Mouse (Mus musculus): Measurements from ENCODE around the gene Ltbp4.

The Ltbp4 gene

DNA sequence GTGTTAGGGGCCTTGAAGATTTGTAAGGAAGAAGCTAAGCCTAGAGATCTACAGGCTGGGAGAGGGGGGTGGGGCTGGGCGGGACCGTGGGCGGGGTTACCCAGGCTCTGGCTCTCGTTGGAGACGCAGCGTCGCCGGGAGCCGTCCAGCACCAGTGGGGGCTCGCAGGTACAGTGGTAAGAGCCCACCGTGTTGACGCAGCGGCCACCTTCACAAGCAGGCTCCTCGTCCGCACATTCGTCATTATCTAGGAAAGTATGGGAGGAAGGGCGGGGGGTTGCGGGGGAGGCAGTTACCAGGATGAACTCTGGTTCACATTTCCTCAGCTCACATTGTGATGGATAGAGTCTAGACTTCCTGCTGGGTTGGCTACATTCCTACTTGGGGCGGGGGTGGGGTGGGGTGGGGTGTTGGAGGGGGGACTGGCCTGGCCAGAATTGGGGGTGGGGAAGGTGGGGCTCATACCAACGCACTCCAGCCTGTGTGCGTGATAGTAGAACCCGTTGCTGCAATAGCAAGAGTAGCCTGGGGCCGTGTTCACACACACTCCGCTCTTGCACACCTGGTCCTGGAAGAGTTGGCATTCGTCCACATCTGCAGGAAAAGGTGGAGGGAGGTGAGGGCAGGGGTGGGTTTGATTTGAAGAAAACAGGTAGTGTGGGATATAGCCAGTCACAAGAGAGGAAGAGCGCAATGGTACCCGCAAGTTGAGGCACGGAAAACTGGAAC lies 28.5 kb downstream of the Ltbp4 start:
- in situ Hi-C loops (cut with MboI; ENCODE audit: unreplicated experiment in 2 of 2), result loop anchor here in 1 of 2 experiments (10.0 kb wide), 1 partner anchor 534 kb away; no protein-coding TSS in a partner anchor

DNA sequence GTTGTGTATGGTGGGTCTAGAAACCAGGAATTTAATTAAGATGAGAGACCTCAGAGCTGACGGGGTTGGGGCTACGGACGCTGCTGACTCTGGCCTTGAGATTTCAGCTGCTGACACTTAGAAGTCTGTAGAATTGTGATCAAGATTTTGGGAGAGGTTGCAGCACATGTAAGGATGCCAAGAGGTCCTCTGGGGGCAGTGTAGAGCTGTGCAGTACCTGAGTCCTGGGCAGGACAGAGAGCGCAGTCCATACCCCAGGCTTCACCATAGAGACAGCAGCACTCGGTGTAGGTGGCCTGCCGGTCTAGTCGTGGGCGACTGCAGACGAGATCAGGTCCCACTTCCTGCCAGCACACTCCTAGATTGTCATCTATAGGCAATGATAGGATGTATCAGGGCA lies 29.9 kb downstream of the Ltbp4 start:
- in situ Hi-C loops (cut with MboI; ENCODE audit: unreplicated experiment in 2 of 2), result loop anchor here in 1 of 2 experiments (10.0 kb wide), 1 partner anchor 533 kb away; no protein-coding TSS in a partner anchor

DNA sequence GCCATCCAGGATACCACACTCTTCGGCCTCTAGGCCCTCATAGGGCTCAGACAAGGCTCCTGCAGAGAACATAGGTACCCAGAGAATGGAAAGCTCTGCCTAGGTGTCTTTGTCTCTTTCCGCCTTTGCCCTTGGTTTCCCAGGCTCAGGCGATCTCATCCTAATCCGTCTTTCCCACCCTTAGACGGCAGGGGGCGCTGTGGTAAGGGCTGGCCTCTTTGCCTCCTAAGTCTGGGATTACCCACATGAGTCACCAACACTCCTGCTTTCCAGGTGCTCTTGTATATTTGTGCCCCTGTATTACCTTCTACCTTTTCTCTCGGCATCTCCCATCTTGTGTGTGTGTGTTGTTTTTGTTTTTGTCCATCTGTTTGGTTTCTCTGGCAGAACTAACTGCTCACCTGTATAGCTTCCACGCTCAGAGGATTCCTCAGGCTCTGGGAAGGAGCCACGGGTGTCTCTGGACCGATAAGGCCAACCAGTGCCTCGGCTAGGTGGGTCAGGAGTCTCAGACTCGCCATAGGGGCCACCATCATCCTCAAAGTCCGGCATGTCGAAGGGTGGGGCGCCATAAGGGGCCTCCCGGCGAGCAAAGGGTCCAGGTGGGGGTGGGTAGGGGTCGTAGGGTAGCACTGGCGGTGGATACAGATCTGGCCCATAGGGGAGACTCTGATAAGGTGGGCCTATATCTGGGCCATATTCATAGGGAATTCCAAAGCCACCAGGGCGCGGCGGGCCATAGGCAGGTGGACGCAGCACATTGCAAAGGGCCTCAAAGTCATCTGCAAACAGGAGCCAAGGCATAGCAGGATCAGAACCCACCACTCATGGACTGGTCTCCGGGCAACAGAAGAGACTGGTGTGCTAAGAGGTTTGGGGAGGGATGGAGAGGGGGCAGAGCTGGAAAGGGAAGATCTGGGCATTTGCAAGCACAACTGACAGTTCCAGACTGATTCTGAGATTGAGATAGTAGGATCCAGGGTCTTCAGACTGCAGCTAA lies 31.0 kb downstream of the Ltbp4 start:
- in situ Hi-C loops (cut with MboI; ENCODE audit: unreplicated experiment in 2 of 2), result loop anchor here in 1 of 2 experiments (10.0 kb wide), 1 partner anchor 532 kb away; no protein-coding TSS in a partner anchor

DNA sequence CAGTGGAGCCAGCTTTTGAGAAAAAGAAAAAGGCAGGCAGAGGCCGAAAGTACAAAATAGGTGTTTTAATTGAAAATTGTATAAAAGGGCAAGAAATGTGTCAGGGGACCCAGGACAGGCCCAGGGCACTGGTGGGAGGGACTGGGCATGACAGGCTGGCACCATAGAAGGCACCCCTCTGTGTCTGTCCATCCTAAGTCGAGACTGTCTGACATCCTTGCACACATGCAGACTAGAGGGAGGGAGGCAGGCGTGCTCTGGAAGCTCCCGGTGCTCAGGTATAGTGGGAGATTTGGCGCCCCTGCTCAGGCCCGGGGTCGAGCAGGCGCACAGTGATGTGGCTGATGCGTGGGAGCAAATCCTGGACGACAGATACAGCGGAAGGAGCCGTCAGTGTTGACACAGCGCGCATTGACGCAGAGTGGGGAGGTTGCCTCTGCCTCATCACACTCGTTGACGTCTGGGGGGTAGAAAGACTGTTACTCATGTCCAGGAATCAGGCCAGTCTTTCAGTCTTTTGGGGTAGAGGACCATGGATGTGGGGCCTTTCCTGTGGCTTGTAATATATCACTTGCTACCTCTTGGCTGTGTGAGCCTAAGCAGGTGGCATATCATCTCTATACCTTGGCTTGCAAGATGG lies 32.3 kb downstream of the Ltbp4 start:
- in situ Hi-C loops (cut with MboI; ENCODE audit: unreplicated experiment in 2 of 2), result loop anchor here in 1 of 2 experiments (10.0 kb wide), 1 partner anchor 530 kb away; no protein-coding TSS in a partner anchor

DNA sequence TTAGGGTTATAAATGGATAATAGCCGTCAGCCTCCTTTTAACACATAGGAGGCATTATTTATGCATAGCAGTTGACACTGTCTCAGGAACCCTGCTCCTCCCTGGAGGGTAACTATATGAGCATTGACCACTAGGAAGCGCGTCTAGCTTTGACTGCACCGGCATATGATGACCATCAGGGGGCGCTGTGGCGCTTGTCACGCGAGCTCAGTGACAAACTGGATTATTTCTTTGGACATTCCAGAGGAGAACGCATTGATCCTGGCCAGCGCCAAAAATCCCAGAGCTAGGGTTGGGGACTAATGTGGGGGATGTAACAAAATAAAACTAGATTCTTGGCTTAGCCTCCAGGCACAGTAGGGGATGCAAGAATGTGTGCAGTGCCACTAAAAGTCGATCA lies 35.3 kb downstream of the Ltbp4 start:
- in situ Hi-C loops (cut with MboI; ENCODE audit: unreplicated experiment in 2 of 2), result loop anchor here in 1 of 2 experiments (10.0 kb wide), 1 partner anchor 527 kb away; no protein-coding TSS in a partner anchor

DNA sequence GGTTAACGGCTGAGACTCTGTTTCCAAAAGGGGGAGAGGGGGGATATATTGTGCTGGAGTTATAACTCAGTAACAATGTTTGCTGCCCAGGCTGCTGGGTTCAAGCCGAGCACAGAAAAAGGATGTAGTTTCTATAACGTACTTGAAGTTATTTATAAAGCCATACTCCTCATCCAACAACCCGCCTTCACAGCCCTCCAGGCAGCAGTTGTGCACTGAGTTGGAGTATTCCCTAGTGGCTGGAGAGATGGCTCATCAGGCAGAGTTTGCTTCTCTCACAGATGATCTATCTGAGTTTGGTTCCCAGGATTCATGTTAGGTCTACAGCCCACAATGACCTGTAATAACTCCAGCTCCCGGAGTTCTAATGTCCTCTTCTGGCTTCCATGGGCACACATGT lies 36.7 kb downstream of the Ltbp4 start:
- in situ Hi-C loops (cut with MboI; ENCODE audit: unreplicated experiment in 2 of 2), result loop anchor here in 1 of 2 experiments (10.0 kb wide), 1 partner anchor 526 kb away; no protein-coding TSS in a partner anchor

DNA sequence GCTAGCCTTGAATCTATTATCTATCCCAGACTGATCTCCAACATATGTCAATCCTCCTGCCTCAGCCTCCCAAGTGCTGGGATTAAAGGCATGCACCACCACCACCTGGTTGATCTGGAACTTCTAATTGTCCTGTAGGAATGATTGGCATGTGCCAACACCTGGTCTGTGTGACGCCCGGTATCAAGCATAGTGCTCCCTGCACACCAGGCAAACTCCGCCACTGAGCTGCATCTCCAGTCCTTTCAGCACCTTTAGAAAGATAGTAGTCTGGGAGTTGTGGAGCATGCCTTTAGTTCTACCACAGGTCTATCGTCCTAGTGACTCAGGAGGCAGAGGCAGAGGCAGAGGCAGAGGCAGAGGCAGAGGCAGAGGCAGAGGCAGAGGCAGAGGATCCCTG lies 37.1 kb downstream of the Ltbp4 start:
- in situ Hi-C loops (cut with MboI; ENCODE audit: unreplicated experiment in 2 of 2), result loop anchor here in 1 of 2 experiments (10.0 kb wide), 1 partner anchor 526 kb away; no protein-coding TSS in a partner anchor

DNA sequence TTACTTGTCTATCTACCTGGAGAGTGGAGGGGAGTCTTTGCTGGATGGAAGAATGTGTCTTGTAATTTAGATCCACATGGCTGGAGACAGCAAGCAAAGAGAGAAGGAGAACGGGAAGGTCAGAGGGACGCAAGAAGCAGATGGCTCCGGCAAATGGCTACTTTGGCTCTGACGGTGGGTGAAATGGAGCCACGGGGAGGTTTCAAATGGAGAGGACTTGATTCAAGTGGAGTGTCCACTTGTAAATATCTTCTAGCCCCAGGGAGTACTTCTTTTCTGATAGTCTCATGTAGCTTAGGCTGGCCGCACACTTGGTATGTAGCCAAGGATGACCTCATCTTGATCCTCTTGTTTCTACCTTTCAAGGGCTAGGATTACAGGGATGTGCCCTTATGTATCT lies 38.7 kb downstream of the Ltbp4 start:
- in situ Hi-C loops (cut with MboI; ENCODE audit: unreplicated experiment in 2 of 2), result loop anchor here (25.0 kb wide), 2 partner anchors 512 to 1537 kb away; partner anchors contain the start of gene Hnrnpul1 (in 2 of the 2)

DNA sequence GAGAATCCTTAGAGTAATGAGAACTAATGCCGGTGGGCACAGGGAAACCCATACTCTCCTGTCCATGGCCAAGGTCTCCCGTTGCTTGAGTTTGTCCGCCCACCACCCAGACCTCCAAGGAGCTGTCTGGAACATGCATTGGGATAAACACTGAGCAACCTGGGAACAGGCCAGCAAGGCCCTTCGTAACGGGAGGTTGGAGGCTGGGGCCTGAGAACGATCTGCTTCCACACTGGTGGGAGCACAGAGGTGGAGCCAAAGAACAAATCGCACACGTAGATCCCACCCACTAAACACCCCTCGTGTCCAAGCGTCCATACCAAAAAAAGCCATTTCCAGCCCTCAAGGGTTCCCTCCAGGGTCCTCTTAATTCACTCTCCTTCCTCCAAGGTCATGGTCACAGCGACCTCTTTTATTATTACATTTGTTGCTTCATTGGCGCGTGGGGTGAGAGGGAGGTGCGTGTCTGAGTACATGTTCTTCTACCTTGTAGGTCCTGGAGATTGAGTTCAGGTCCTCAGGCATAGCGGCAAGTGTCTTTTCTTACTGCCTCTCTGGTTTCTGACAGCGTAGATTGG lies 39.4 kb downstream of the Ltbp4 start:
- in situ Hi-C loops (cut with MboI; ENCODE audit: unreplicated experiment in 2 of 2), result loop anchor here (25.0 kb wide), 2 partner anchors 511 to 1536 kb away; partner anchors contain the start of gene Hnrnpul1 (in 2 of the 2)

DNA sequence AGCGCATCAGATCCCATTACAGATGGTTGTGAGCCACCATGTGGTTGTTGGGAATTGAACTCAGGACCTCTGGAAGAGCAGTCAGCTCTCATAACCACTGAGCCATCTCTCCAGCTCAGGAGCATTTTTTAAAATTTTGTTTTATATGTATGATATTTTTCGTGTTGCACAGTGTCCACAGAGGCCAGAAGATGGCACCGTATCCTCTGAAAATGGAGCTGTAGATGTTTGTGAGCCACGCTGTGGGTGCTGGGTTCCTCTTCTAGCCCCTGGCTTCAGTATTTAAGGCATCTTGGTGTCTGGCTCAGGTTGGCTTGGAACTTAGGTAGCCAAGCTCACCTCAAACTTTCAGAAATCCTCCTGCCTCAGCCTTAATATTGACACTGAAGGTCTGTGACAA lies 41.0 kb downstream of the Ltbp4 start:
- in situ Hi-C loops (cut with MboI; ENCODE audit: unreplicated experiment in 2 of 2), result loop anchor here (25.0 kb wide), 2 partner anchors 509 to 1534 kb away; partner anchors contain the start of gene Hnrnpul1 (in 2 of the 2)

DNA sequence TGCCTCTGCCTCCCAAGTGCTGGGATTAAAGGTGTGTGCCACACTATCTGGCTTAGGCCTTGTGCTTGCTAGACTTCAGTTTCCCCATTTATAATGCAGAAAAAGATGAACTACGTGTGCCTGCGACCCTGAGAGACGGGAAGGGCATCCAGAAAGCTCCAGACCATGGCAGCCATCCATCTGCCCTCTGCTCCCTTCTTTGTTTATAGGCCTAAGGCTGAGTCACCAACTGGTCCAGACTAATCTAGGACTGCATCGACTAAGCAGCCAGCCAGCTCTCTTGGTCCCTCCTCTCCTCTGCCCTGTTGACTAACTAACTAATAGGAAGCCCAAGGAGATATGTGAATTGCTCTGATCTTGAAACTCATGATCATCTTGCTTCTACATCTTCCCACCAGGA lies 41.5 kb downstream of the Ltbp4 start:
- in situ Hi-C loops (cut with MboI; ENCODE audit: unreplicated experiment in 2 of 2), result loop anchor here (25.0 kb wide), 2 partner anchors 509 to 1534 kb away; partner anchors contain the start of gene Hnrnpul1 (in 2 of the 2)

DNA sequence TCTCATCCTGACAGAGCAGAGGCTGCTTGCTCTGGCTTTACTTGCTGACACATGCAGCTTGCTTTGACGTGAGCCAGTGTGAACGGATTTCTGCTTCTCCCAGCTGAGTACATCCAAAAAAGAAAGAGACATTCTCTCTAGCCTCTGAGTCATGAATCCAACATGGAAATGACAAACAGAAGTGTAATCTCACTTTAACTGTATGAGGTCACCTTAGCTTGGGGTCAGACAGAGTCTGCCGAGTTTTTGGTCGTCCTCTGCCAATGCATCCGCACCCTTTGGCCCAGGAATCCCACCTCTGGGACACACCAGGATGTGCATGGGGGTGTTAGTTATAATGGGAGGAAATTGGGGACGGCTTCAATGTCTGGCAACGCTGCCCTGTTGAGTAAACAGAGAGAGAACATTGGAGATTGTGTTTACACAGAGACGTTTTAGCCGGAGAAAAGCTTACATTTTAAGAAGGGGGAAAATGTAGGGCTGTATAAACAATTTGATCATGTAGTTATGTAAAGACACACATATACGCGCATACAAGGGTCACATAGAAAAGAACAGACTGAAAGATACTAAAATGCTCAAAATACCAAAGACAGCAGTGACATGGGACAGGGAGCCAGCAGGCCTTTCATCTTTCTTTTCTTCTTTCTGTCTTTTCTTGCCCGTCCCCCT lies 45.6 kb downstream of the Ltbp4 start:
- in situ Hi-C loops (cut with MboI; ENCODE audit: unreplicated experiment in 2 of 2), result loop anchor here (25.0 kb wide), 2 partner anchors 505 to 1530 kb away; partner anchors contain the start of gene Hnrnpul1 (in 2 of the 2)

DNA sequence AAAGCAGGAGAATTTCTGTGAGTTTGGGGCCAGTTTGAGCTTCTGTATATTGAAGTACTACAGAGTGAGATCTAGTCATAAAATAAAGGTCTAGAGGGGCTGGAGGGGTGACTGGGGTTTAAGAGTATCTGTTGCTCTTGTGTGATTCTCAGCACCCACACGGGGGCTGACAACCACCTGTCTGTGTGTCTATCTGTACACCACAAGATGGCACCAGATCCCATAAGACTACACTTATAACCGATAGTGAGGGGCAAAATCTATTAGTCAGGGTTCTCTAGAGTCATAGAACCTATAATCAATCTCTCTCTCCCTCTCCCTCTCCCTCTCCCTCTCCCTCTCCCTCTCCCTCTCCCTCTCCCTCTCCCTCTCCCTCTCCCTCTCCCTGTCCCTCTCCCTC lies 46.9 kb downstream of the Ltbp4 start:
- in situ Hi-C loops (cut with MboI; ENCODE audit: unreplicated experiment in 2 of 2), result loop anchor here (25.0 kb wide), 2 partner anchors 503 to 1528 kb away; partner anchors contain the start of gene Hnrnpul1 (in 2 of the 2)

DNA sequence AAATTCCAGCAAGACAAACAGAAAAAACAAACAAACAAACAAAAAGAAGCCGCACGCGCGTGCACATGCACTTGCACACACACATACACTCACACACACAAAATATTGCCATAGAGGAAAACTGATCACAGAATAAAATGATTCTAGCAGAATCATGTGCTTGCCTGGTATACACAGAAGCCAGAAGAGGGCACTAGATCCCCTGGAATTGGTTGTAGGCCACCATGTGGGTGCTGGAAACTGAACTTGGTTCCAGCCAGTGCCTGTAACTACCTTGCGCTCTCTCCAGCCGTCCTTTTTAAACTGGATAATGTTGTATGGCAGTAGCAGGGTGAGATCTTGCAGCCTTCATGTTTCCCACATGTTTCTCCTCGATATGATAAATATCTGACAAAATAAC lies 48.8 kb downstream of the Ltbp4 start:
- in situ Hi-C loops (cut with MboI; ENCODE audit: unreplicated experiment in 2 of 2), result loop anchor here (25.0 kb wide), 2 partner anchors 501 to 1526 kb away; partner anchors contain the start of gene Hnrnpul1 (in 2 of the 2)

DNA sequence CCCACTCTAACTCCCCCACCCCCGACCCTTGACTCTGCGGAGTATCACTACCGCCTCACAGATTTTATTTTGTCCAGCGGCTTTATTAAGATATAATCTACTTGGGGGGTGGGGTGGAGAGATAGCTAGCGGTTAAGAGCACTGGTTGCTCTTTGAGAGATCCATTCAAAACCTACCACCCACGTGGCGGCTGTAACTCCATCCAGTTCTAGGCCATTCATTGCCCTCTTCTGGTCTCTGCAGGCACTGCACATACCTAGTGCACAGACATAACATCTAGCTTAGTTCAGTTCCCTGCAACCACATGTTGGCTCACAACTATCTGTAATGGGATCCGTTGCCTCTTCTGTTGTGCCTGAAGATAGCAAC lies 51.8 kb downstream of the Ltbp4 start:
- in situ Hi-C loops (cut with MboI; ENCODE audit: unreplicated experiment in 2 of 2), result loop anchor here (25.0 kb wide), 2 partner anchors 498 to 1523 kb away; partner anchors contain the start of gene Hnrnpul1 (in 2 of the 2)

DNA sequence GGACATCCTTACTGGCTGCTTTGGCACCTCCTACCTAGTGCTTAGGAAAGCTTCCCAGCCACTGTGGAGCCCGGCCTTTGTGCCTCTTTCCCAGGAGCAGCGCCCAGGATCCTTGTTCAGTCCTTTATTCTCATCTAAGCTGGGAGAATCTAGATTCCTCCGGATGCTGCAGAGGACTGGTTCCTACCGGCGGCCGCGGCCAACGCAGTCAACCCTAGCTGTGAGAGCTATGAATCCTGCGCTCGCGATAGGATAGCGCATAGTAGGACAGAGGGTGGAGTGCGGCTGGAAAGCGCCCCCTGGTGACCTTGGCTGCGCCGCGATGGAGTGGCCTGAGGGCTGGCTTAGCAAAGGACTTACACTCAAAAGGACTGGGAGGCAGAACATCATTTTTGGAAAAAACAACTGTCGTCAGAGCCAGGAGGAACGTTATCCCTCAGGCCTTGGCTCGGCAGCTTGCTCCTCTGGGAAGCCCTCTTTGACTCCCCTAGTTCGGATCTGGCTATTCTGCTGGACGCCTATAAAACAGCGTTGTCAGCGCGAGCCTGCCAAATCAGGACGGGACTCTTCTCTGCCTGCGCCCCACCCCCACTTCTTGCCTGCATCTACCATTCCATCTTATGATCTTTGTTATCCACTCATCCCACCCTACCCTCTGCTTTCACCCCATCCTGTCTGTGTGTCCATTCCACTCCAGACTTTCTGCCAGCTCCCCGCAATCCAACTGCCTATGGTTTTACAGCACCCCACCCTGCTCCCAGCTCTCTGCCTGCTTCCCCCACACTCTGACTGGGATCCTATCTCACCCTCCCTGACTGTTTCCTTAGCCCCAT lies 52.4 kb downstream of the Ltbp4 start:
- in situ Hi-C loops (cut with MboI; ENCODE audit: unreplicated experiment in 2 of 2), result loop anchor here (25.0 kb wide), 2 partner anchors 498 to 1523 kb away; partner anchors contain the start of gene Hnrnpul1 (in 2 of the 2)

DNA sequence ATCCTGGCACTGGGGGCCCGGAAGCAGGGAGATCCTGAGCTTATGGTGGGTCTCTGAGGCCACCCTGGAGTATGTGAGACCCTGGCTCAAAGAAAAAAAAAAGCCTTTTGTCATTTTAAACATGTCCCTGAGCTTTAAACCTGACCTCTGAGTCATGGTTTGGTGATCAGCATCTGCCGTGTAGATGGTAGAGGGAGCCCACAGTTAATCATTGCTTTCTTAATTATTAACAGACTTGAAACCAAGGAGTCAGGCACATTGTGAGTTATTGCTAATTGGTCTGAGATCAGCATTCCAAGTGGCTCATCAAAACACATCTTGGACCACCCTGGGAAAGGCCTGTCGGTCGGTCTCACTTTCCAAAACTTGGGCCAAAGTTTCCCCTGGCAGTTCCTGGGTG lies 55.3 kb downstream of the Ltbp4 start:
- in situ Hi-C loops (cut with MboI; ENCODE audit: unreplicated experiment in 2 of 2), result loop anchor here (25.0 kb wide), 2 partner anchors 495 to 1520 kb away; partner anchors contain the start of gene Hnrnpul1 (in 2 of the 2)

DNA sequence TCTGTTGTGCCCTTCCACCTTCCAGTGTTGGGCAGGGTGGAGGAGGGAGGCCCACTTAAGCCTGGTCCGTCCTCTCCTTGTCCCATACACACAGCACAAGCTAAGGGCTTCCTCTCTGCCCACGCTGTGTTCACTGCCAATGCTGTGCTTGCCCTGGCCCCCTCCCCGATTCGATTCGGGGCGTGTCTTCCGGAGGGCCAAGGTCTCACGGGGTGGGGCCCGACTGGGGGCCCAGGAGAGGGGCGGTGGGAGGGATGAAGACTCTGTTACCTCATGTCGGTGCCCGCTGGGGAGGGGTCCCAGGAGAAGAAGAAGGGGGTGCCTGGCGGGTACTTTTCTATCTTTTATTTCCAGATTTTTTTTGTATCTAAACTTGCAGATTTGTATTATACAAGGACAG lies 55.8 kb downstream of the Ltbp4 start:
- in situ Hi-C loops (cut with MboI; ENCODE audit: unreplicated experiment in 2 of 2), result loop anchor here (25.0 kb wide), 2 partner anchors 494 to 1519 kb away; partner anchors contain the start of gene Hnrnpul1 (in 2 of the 2)

Data from v-Abl transformed pro-B cells (cell line).